Mouse (Mus musculus) cerebellum, adult 2 months (tissue): ENCODE data around the gene 1700113H08Rik.

ENCODE experiments used
- CTCF ChIP-seq: fragments of 200-500 bp; IDR thresholded peaks from 2 replicates; pipeline ENCODE4 v1.5.1; 2011; ENCODE audit warnings: low read depth, mild to moderate bottlenecking, control low read depth, low read length, moderate library complexity, borderline replicate concordance; ENCODE audit not compliant: insufficient read depth
- POLR2A ChIP-seq: fragments of 200-500 bp; IDR thresholded peaks from 2 replicates; pipeline ENCODE4 v1.6.1; 2011; ENCODE audit warnings: low read length, control low read depth, borderline replicate concordance; ENCODE audit not compliant: insufficient read depth

GRCm38 (mm10) chr10:87211046-87211445 is 153.2 kb downstream of the 1700113H08Rik start:
- no peak for TF ChIP-seq CTCF
- no peak for TF ChIP-seq POLR2A
